15 mouse cellular contexts compared by ENCODE assay signal in the genomic region with DNA sequence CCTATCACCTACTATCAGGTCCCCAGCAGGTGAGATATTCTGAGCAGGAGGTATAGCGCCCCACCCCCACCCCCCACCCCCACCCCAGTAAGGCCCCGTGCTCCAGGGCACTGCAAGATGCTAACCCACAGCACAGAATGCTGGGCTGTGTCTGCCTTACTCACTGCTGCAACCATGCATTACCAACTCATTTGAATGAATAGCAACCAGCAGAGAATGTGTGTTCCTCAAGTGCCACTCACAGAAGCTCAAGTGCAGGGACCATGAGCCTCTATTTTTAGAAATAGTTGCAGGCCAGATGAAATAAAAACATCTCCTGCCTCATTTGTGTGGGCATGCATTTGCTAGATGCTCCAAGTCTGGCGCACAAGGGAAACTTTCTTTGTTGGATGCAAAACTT. TPM values are rescaled to one million over a fixed set of nuclear protein-coding genes. Genes with fewer than 3 reads are reported as not detected.
"Had no signal": no experiment of that assay in that cellular context is flagged by ENCODE, and none has a peak within 500 bp of the region (broad histone marks: within the 10 kb centered on the region; RNA-seq: fewer than 3 reads in every experiment).

No protein-coding gene starts in this region.

- H3K27ac ChIP-seq: kidney, embryonic 15.5 days; limb, embryonic 15.5 days; liver, embryonic 12.5 days; lung, embryonic 15.5 days; midbrain, embryonic 12.5 days; neural tube, embryonic 13.5 days had no signal

- H3K9me3 ChIP-seq: kidney, embryonic 15.5 days; limb, embryonic 15.5 days; liver, embryonic 12.5 days; lung, embryonic 15.5 days; midbrain, embryonic 12.5 days; neural tube, embryonic 13.5 days had no signal

- H3K4me1 ChIP-seq: limb, embryonic 15.5 days; liver, embryonic 12.5 days; midbrain, embryonic 12.5 days had no signal

- H3K4me2 ChIP-seq: kidney, embryonic 15.5 days; limb, embryonic 15.5 days; liver, embryonic 12.5 days; lung, embryonic 15.5 days; midbrain, embryonic 12.5 days; neural tube, embryonic 13.5 days had no signal

- H3K36me3 ChIP-seq: lung, embryonic 15.5 days; midbrain, embryonic 12.5 days; neural tube, embryonic 13.5 days had no signal

- ATAC-seq: liver, embryonic 12.5 days; midbrain, embryonic 16.5 days had no signal

- DNase-seq: kidney, postnatal 14 days; left cerebral cortex, postnatal 4 days; retina, postnatal 1 day; right cerebral cortex, postnatal 4 days; spleen, adult 18-20 months; thymus, adult 18-20 months; thymus, postnatal 14 days had no signal

- H3K4me3 ChIP-seq: kidney, embryonic 15.5 days; limb, embryonic 15.5 days; liver, embryonic 12.5 days; lung, embryonic 15.5 days; midbrain, embryonic 12.5 days; neural tube, embryonic 13.5 days had no signal

- H3K9ac ChIP-seq: kidney, embryonic 15.5 days; limb, embryonic 15.5 days; liver, embryonic 12.5 days; midbrain, embryonic 12.5 days; neural tube, embryonic 13.5 days had no signal

- H3K27me3 ChIP-seq: kidney, embryonic 15.5 days; limb, embryonic 15.5 days; liver, embryonic 12.5 days; lung, embryonic 15.5 days; midbrain, embryonic 12.5 days; neural tube, embryonic 13.5 days had no signal

RNA-seq across cellular contexts. Expression of a gene that starts 28.8 kb away (rescaled TPM):
- total RNA-seq: megakaryocyte-erythroid progenitor cell, adult 5-6 weeks had no signal
